Mouse (Mus musculus): ENCODE results near the gene Ddx25.

DNA sequence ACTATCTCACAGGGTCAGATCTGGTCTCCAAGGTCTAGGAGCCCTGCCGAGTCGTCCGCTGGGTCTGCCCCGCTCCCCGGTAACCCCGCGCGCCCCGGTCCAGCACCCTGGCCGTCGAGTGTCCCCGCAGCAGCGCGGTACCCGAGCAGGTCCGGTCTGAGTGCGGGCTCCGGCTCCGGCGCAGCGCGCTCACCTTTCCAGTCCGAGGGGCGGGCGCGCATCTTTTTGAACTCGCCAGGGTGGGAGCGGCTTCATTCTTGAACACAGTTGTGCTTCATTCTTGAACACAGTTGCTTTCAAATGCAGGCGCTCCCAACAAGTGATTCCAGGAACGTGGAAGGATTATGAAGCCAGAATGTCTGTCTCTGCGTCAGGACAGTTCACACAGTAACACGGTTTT, 16.1 kb upstream of the Ddx25 start:
- TF ChIP-seq CTCF (conservative IDR thresholded peaks at IDR 0.05; ENCODE audit: insufficient read depth, insufficient read length, low read depth, low read length) (no peak), POLR2A (IDR thresholded peaks at IDR 0.05; ENCODE audit: low read depth, low read length) (no peak)
